Mouse (Mus musculus) liver, embryonic 11.5 days (tissue): ENCODE data around the gene Ppp6r1. TPM values are rescaled to one million over a fixed set of nuclear protein-coding genes. Genes with fewer than 3 reads are reported as not detected.

Experiments used
- ATAC-seq: fragments of 200-750 bp; cut with Nextera tagmentation; replicated peaks from 2 replicates; pipeline ENCODE4 v1.8.0; 2017; ENCODE audit warnings: moderate number of reproducible peaks, mild to moderate bottlenecking, moderate TSS enrichment, moderate library complexity; ENCODE audit not compliant: low FRiP score
- DNase-seq: peaks from one replicate; pipeline ENCODE4 v3.0.0-alpha.2; 2017; ENCODE audit warnings: low spot score
- H3K27ac ChIP-seq: fragments of 300-500 bp; sonication (generic); 2 replicates; pipeline ENCODE4 v1.5.1; 2014; ENCODE audit warnings: mild to moderate bottlenecking, low read depth, low read length, control low read depth
- H3K27me3 ChIP-seq: fragments of 300-500 bp; sonication (generic); replicated peaks from 2 replicates; pipeline ENCODE4 v1.6.1; 2014; ENCODE audit warnings: low read length, mixed read lengths; ENCODE audit not compliant: control insufficient read depth, insufficient read depth
- H3K36me3 ChIP-seq: fragments of 300-500 bp; sonication (generic); 2 replicates; pipeline ENCODE4 v1.6.1; 2014; ENCODE audit warnings: mild to moderate bottlenecking, low read length, moderate library complexity, mixed read lengths; ENCODE audit not compliant: control insufficient read depth, insufficient read depth
- H3K4me1 ChIP-seq: fragments of 300-500 bp; sonication (generic); replicated peaks from 2 replicates; pipeline ENCODE4 v1.6.1; 2014; ENCODE audit warnings: low read length, mixed read lengths; ENCODE audit not compliant: control insufficient read depth, insufficient read depth
- H3K4me2 ChIP-seq: fragments of 300-500 bp; sonication (generic); 2 replicates; pipeline ENCODE4 v1.6.1; 2014; ENCODE audit warnings: mild to moderate bottlenecking, control low read depth, moderate library complexity
- H3K4me3 ChIP-seq: fragments of 300-500 bp; sonication (generic); 2 replicates; pipeline ENCODE4 v1.5.1; 2014; ENCODE audit warnings: low read depth, low read length, control low read depth
- H3K9ac ChIP-seq: fragments of 300-500 bp; sonication (generic); 2 replicates; pipeline ENCODE4 v1.6.1; 2014; ENCODE audit warnings: low read depth, low read length, control low read depth
- H3K9me3 ChIP-seq: fragments of 300-500 bp; sonication (generic); 2 replicates; pipeline ENCODE4 v1.6.1; 2016; ENCODE audit warnings: low read length, inconsistent platforms, mixed read lengths; ENCODE audit not compliant: control insufficient read depth
- WGBS: fragments of 180-500 bp; shearing (Covaris S2); extraction: QIAGEN DNeasy Blood & Tissue Kit; methylation state at CpG from one replicate; pipeline ENCODE4 v1.1.7; 2014; 5-methylcytosine and 5-hydroxymethylcytosine counted together
- polyA plus RNA-seq: library from polyadenylated mRNA; unstranded; fragments of >200 nt; fragmentation: Nextera tagmentation; extraction: Ambion mirVana; gene quantifications from 2 replicates; pipeline ENCODE4 v1.2.1, GENCODE M21; 2014

The Ppp6r1 gene
- polyA plus RNA-seq, 1 experiment from 2014 or later: 6.6 TPM

DNA sequence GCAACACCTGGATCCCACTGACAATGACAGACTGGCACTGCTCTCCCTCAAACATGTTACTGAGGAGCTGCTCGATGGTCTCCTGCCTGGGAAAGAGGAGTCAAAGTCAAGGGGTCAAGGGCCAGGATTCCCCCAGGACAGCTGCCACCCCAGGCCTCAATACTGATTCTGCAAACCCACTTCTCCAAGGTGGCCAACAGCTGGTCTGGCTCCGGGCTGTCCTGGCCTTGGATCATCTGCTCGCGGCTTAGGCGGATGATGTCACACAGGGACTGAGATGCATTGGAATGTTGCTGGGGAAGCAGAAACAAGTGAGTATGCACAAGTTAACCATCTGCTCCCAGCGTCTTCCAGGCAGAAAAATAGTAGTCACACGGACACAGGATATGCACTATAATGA, 16.9 kb downstream of the Ppp6r1 start:
- Histone ChIP-seq H3K4me2 (no peak overlapping the region), H3K9ac (no peak overlapping the region), H3K27ac (no peak overlapping the region), H3K9me3 (no peaks in the 10 kb centered on the region), H3K36me3 (peaks cover 57% of the 10 kb centered on the region), H3K27me3 (no peaks in the 10 kb centered on the region), H3K4me1 (peaks cover 14% of the 10 kb centered on the region), H3K4me3 (no peak overlapping the region)
- DNase-seq: no peak
- no peak for ATAC-seq
- WGBS: 87% methylated on average over 7 of the region's 7 CpGs

DNA sequence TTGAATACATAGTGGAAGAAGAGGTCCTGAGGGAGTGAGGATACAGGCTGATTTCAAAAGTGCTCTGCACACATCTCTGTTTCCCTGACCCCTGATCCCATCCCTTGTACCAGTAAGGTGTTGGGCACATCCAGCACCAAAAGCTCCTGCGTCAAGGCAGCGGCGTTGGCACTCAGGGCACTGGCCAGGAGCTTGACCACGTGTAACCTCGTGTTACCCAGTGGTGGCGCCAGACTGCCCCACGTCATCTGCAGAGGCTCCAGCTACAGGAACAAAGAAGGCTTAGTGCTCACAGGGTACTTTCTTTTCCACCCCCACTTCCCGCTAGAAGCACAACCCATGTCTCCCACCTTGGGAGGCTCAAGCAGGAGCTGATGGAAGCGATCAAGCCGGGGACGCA, 17.7 kb downstream of the Ppp6r1 start:
- no peaks in the 10 kb centered on the region for H3K9me3 ChIP-seq
- H3K4me2 ChIP-seq: no peak overlapping the region
- H3K27me3 ChIP-seq: no peaks in the 10 kb centered on the region
- 83% methylated on average over 11 of the region's 11 CpGs for WGBS
- no peak for DNase-seq
- H3K27ac ChIP-seq: no peak overlapping the region
- no peak overlapping the region for H3K4me3 ChIP-seq
- no peak overlapping the region for H3K9ac ChIP-seq
- peaks cover 12% of the 10 kb centered on the region; the same call in 1 of the 2 replicates for H3K4me1 ChIP-seq
- ATAC-seq: no peak
- H3K36me3 ChIP-seq: peaks cover 54% of the 10 kb centered on the region

DNA sequence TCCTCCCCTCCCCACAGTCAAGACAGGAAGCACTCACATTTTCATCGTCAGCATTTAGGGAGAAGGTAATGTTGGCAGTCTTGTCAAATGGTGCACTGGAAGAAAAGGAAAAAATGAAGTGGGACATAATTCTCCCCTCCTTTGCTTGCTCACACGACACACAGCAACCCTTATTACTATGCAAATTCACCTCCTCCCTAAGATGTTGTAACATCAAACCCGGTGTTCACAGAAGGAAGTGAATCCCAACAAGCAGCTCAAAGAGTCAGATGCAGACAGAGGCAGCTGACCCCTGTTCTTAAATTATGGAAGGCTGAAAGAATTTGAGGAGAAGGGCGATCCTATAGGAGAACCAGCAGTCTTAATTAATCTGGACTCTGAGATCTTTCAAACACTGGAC, 22.6 kb downstream of the Ppp6r1 start:
- DNase-seq (no peak), ATAC-seq (no peak)
- no peak overlapping the region for H3K27ac ChIP-seq
- H3K36me3 ChIP-seq: peaks cover 55% of the 10 kb centered on the region
- no peak overlapping the region for H3K4me2 ChIP-seq
- 82% methylated on average over 4 of the region's 4 CpGs for WGBS
- no peak overlapping the region for H3K9ac ChIP-seq
- H3K9me3 ChIP-seq: no peaks in the 10 kb centered on the region
- H3K4me1 ChIP-seq: peaks cover 4% of the 10 kb centered on the region
- no peak overlapping the region for H3K4me3 ChIP-seq
- H3K27me3 ChIP-seq: no peaks in the 10 kb centered on the region

DNA sequence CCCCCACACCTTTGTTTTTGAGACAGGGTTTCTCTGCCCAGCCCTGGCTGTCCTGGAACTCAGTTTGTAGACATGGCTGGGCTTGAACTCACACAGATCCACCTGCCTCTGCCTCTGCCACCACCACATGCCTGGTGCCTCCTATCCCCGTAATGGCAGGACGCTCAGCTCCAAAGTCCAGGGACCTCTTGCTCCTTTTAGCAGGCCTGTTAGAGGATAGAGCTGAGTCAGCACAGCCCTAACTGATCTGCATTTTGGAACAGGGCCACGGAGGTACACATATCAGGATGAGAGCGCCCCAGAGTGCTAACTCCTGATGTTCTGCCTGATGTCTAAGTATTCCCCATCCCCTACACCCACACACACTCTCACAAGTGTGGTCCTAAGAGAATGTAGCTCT, 27.8 kb downstream of the Ppp6r1 start, which contains the start of gene Tmem86b:
Gene Tmem86b (minus strand): TSS at position 392 of the 400 bp plus-strand sequence.
- Histone ChIP-seq H3K4me1 (peaks cover 24% of the 10 kb centered on the region), H3K36me3 (peaks cover 41% of the 10 kb centered on the region), H3K9me3 (no peaks in the 10 kb centered on the region), H3K9ac (peak within 1 kb of the TSS; percentile 30; the same call in 1 of the 2 replicates), H3K4me2 (peak within 1 kb of the TSS; percentile 76), H3K4me3 (peak within 1 kb of the TSS; percentile 46), H3K27ac (peak within 1 kb of the TSS; percentile 95), H3K27me3 (no peaks in the 10 kb centered on the region)
- ATAC-seq (peak; percentile 21), DNase-seq (no peak)
- WGBS: 70% methylated on average over 4 of the region's 4 CpGs

DNA sequence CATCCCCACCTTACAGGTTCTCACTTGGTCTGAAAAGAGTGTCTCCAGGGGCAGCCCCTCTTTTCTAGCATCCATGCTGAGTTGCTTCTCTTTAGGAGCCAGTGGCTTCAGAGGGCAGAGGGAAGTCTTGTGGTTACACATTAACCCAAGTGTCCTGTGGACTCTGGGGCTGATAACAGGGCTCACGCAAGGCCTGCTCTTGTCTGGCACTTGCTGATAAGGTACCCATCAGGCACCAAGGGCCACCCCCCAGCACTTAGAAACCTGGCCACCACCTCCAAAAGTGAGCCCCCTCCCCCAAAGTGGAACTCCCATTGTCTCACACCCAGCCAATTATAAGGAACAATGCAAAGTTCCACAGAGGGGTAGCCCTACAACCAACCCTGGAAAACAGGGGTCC, 28.6 kb downstream of the Ppp6r1 start:
- Histone ChIP-seq H3K4me3 (peak overlapping the region; percentile 46), H3K36me3 (peaks cover 35% of the 10 kb centered on the region), H3K9me3 (no peaks in the 10 kb centered on the region), H3K4me2 (peak overlapping the region; percentile 76), H3K27me3 (no peaks in the 10 kb centered on the region), H3K9ac (peak overlapping the region; percentile 64), H3K4me1 (peaks cover 25% of the 10 kb centered on the region), H3K27ac (peak overlapping the region; percentile 95)
- DNase-seq: peak; percentile 69
- peak; percentile 93 for ATAC-seq
- WGBS: 25% methylated on average over 1 of the region's 1 CpGs

DNA sequence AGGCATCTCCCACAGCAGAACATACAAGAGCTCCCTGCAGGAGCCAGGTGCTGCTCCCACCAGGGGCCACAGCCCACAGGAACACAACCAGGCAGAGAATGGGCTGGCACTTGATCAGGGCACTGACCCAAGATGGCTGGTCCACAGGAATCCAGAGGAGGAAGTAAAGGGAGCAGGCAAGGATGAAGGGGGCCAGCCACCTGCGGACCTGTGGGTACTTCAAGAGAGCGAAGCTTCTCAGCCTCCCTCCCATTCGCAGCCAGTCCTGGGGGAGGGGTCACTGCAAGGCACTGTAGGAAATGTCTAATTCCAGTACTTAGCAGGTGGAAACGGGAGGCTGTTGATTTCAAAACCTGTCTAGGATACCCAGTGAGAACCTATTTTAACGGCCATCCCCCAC, 29.2 kb downstream of the Ppp6r1 start:
- peak; percentile 48 for ATAC-seq
- H3K4me2 ChIP-seq: peak overlapping the region; percentile 76
- H3K4me1 ChIP-seq: peaks cover 25% of the 10 kb centered on the region
- no peaks in the 10 kb centered on the region for H3K27me3 ChIP-seq
- peak overlapping the region; percentile 64 for H3K9ac ChIP-seq
- peak overlapping the region; percentile 95 for H3K27ac ChIP-seq
- peaks cover 35% of the 10 kb centered on the region for H3K36me3 ChIP-seq
- no peaks in the 10 kb centered on the region for H3K9me3 ChIP-seq
- DNase-seq: no peak
- H3K4me3 ChIP-seq: peak overlapping the region; percentile 46
- WGBS: 23% methylated on average over 5 of the region's 5 CpGs

DNA sequence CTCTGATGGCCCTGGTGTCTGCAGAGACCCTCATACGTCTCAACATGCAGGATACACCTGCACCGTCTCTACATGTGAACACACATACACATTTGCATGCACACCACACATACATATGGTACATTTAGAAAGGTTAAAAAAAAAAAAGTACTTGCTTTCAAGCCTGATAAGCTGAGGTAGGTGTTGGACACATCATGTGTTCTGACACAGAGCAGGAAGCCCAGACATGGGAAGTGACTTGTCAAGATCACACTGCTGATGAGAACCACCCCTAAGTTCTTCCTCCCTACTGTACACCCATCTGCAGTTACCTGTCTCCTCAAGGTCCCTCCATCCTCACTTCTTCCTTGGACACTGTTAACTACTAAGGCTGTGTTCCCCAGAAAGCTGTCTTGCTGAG, 32.9 kb downstream of the Ppp6r1 start:
- DNase-seq: no peak
- WGBS: 86% methylated on average over 2 of the region's 2 CpGs
- ATAC-seq: no peak
- peaks cover 6% of the 10 kb centered on the region; the same call in 1 of the 2 replicates for H3K36me3 ChIP-seq
- no peak overlapping the region for H3K4me3 ChIP-seq
- H3K27ac ChIP-seq: no peak overlapping the region
- no peaks in the 10 kb centered on the region for H3K9me3 ChIP-seq
- peaks cover 18% of the 10 kb centered on the region for H3K4me1 ChIP-seq
- no peak overlapping the region for H3K9ac ChIP-seq
- no peaks in the 10 kb centered on the region for H3K27me3 ChIP-seq
- H3K4me2 ChIP-seq: no peak overlapping the region

DNA sequence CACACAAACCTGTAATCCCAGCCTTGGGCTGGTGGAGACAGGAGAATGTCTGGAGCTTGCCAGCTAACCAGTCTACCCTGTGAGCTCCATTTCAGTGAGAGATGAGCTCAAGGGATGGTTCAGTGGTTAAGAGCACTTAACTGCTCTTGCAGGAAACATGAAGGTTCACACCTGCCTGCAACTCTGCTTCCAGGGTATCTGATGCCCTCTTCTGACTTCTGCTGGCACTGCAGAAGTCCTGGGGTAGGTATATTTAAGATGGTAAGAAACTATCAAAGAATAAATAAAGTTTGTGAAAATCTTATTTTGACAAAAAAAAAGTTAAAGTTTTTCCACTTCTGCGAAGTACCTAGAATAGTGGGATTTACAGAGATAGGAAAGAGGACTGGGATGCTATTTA, 34.5 kb downstream of the Ppp6r1 start:
- ATAC-seq: no peak
- no peak overlapping the region for H3K4me2 ChIP-seq
- H3K9ac ChIP-seq: no peak overlapping the region
- no peak overlapping the region for H3K4me3 ChIP-seq
- peaks cover 14% of the 10 kb centered on the region for H3K4me1 ChIP-seq
- DNase-seq: no peak
- H3K9me3 ChIP-seq: no peaks in the 10 kb centered on the region
- H3K27me3 ChIP-seq: no peaks in the 10 kb centered on the region
- H3K36me3 ChIP-seq: peaks cover 6% of the 10 kb centered on the region; the same call in 1 of the 2 replicates
- 49% methylated on average over 1 of the region's 1 CpGs for WGBS
- H3K27ac ChIP-seq: no peak overlapping the region

DNA sequence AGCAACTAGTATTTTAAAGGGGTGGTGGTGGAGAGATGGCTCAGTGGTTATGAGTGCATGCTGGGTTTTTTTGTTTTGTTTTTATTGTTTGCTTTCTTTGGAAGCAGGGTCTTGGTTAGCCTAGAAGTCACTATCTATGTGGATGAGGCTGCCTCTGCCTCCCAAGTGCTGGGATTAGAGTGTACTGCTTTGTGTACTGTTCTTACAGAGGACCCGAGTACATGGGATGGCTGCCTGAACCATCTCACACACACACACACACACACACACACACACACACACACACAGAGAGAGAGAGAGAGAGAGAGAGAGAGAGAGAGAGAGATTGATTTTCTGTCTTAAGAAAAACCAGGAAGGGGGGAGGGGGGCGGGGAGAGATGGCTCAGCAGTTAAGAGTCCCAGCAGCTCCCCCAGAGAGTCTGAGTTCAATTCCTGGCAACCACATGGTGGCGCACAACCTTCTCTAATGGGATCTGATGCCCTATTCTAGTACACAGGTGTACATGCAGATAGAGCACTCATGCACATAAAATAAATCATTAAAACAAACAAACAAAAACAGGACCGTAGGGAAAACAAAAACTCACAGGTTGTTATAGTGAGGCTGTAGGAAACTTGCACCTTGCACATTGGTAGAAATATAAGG, 35.2 kb downstream of the Ppp6r1 start:
- ATAC-seq: peak; percentile 72
- Histone ChIP-seq H3K4me3 (no peak overlapping the region), H3K9ac (no peak overlapping the region), H3K4me2 (no peak overlapping the region), H3K36me3 (peaks cover 4% of the 10 kb centered on the region; the same call in 1 of the 2 replicates), H3K9me3 (no peaks in the 10 kb centered on the region), H3K27ac (no peak overlapping the region), H3K27me3 (no peaks in the 10 kb centered on the region), H3K4me1 (peaks cover 7% of the 10 kb centered on the region)
- DNase-seq: no peak
- 26% methylated on average over 4 of the region's 4 CpGs for WGBS
